Mouse (Mus musculus): ENCODE measurements around the gene Ppp1r18.
"Not testable (repeated sequence)": the region's sequence is repeated elsewhere in the genome, so short reads cannot be mapped to it uniquely, and the experiment has no call there.

The Ppp1r18 gene

GRCm38 (mm10) chr17:35837487-35837886 is 27.9 kb upstream of the Ppp1r18 start:
- DNase-seq = no peak

- peak; percentile 96 to 97 for DNase-seq
Observed at GRCm38 (mm10) chr17:35838122-35838544, 27.3 kb upstream of the Ppp1r18 start, which contains the start of gene Tubb5. Tubb5 (minus strand) TSS chr17:35838306.

GRCm38 (mm10) chr17:35838570-35838969 is 26.8 kb upstream of the Ppp1r18 start:
- no peak for DNase-seq

- DNase-seq = not testable (repeated sequence)
Observed at GRCm38 (mm10) chr17:35839002-35839401, 26.4 kb upstream of the Ppp1r18 start.

GRCm38 (mm10) chr17:35840561-35840960 is 24.8 kb upstream of the Ppp1r18 start:
- no peak for DNase-seq

GRCm38 (mm10) chr17:35841076-35841950 is 24.1 kb upstream of the Ppp1r18 start, which contains the start of gene Mdc1:
Mdc1 (plus strand) TSS chr17:35841515.
- peak; percentile 100 for DNase-seq

- no peak for DNase-seq
Observed at GRCm38 (mm10) chr17:35842006-35842405, 23.4 kb upstream of the Ppp1r18 start.

GRCm38 (mm10) chr17:35843514-35843913 is 21.9 kb upstream of the Ppp1r18 start:
- DNase-seq = no peak

GRCm38 (mm10) chr17:35848112-35848511 is 17.3 kb upstream of the Ppp1r18 start:
- no peak for DNase-seq

- DNase-seq = no peak
Observed at GRCm38 (mm10) chr17:35850974-35851373, 14.4 kb upstream of the Ppp1r18 start.

GRCm38 (mm10) chr17:35859371-35859770 is 6.0 kb upstream of the Ppp1r18 start:
- DNase-seq = no peak

- no peak for DNase-seq
Observed at GRCm38 (mm10) chr17:35859835-35860234, 5.6 kb upstream of the Ppp1r18 start.

GRCm38 (mm10) chr17:35860831-35861197 is 4.6 kb upstream of the Ppp1r18 start:
- DNase-seq = no peak

- DNase-seq = peak; percentile 81 to 89
Observed at GRCm38 (mm10) chr17:35861198-35861857, 4.1 kb upstream of the Ppp1r18 start, which contains the start of gene Nrm. Nrm (plus strand) TSS chr17:35861318.

GRCm38 (mm10) chr17:35864832-35865353 is 500 bp upstream of the Ppp1r18 start:
- DNase-seq = no peak

GRCm38 (mm10) chr17:35866281-35866831 is 963 bp downstream of the Ppp1r18 start:
- DNase-seq = no peak

- peak in 1 of 2 experiments; percentile 41 for DNase-seq
Observed at GRCm38 (mm10) chr17:35866911-35867890, 1.8 kb downstream of the Ppp1r18 start.

- DNase-seq = no peak
Observed at GRCm38 (mm10) chr17:35868165-35868820, 2.9 kb downstream of the Ppp1r18 start.

GRCm38 (mm10) chr17:35868961-35869345 is 3.6 kb downstream of the Ppp1r18 start:
- DNase-seq = no peak

GRCm38 (mm10) chr17:35869346-35870067 is 4.1 kb downstream of the Ppp1r18 start:
- DNase-seq = peak in 1 of 2 experiments; percentile 36

Data from kidney, adult 8-10 months (tissue).